Comparison of ENCODE assay signal across 9 mouse cellular contexts in the genomic region with DNA sequence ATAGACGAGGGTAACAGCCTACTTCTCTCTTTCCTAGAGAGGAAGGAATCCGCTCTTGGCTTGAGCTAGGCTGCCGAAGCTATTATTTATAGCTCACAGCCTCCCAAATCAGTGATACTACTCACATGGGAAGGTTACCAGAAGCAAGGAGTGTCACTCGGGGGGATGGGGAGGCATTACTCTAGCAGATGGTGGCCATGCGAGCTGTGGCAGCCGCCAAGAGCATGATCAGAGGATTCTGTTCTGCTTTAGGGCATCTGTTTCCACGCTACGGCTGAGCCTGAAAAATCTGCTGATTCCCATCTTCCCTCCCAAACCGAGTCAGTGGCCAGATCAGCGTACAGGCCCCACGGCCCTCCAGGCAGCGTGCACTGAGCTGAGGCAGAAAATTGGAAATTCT.
DNase-seq lines count a peak whose midpoint lies in the region; ATAC-seq and TF ChIP-seq lines count a peak whose summit lies in the region.
"Had no signal": no experiment of that assay in that cellular context is flagged by ENCODE, and none has a peak within 500 bp of the region (broad histone marks: within the 10 kb centered on the region; RNA-seq: fewer than 3 reads in every experiment).

No protein-coding gene starts in this region.

- H3K4me3 ChIP-seq in kidney, embryonic 14.5 days (ENCODE audit: low read length): no peak overlapping the region
- no peak overlapping the region for H3K4me3 ChIP-seq in kidney, adult 2 months (ENCODE audit: insufficient read depth, low read depth, low read length)
- H3K4me3 ChIP-seq in limb, embryonic 10.5 days: no peak overlapping the region

- H3K9me3 ChIP-seq in kidney, embryonic 14.5 days (ENCODE audit: control insufficient read depth, low read length): no peaks in the 10 kb centered on the region
- H3K9me3 ChIP-seq in limb, embryonic 10.5 days (replicated peaks): no peaks in the 10 kb centered on the region

- 27% methylated on average over 12 of the region's 12 CpGs for WGBS in kidney, embryonic 14.5 days
- 30% methylated on average over 12 of the region's 12 CpGs for WGBS in kidney, adult 2 months
- 41% methylated on average over 12 of the region's 12 CpGs for WGBS in limb, embryonic 10.5 days

- H3K36me3 ChIP-seq in kidney, embryonic 14.5 days (ENCODE audit: control insufficient read depth, insufficient read depth, low read length): no peaks in the 10 kb centered on the region
- H3K36me3 ChIP-seq in kidney, adult 2 months (ENCODE audit: control insufficient read depth, insufficient read depth, low read length): no peaks in the 10 kb centered on the region
- H3K36me3 ChIP-seq in limb, embryonic 10.5 days: no peaks in the 10 kb centered on the region

- ATAC-seq in kidney, embryonic 14.5 days (ENCODE audit: low FRiP score, low TSS enrichment): no peak

- no peaks in the 10 kb centered on the region for H3K4me1 ChIP-seq in kidney, embryonic 14.5 days (ENCODE audit: control insufficient read depth, insufficient read depth, low read length)
- no peaks in the 10 kb centered on the region for H3K4me1 ChIP-seq in kidney, adult 2 months (ENCODE audit: control insufficient read depth, insufficient read depth, low read length)
- peaks cover 6% of the 10 kb centered on the region for H3K4me1 ChIP-seq in limb, embryonic 10.5 days

- no peak for DNase-seq in kidney, adult 2 months
- DNase-seq in cerebellum, adult 11 months: peak; percentile 84
- DNase-seq in frontal cortex, postnatal 14 days (ENCODE audit: low spot score in 2 of 2): peak; percentile 55 to 75
- DNase-seq in heart, postnatal 4 days: peak; percentile 78
- DNase-seq in limb, embryonic 10.5 days (ENCODE audit: low spot score): peak; percentile 46
- peak; percentile 61 for DNase-seq in right cerebral cortex, postnatal 14 days
- no peak for DNase-seq in natural killer cell, adult 2 months (ENCODE audit: low spot score in 2 of 2)

- no peak overlapping the region for H3K9ac ChIP-seq in kidney, embryonic 14.5 days (ENCODE audit: low read depth, low read length)

- TF ChIP-seq CTCF in kidney, adult 2 months (conservative IDR thresholded peaks at IDR 0.05; ENCODE audit: insufficient read depth, insufficient read length, low read depth, low read length): no peak

- no peak for TF ChIP-seq POLR2A in kidney, adult 2 months (IDR thresholded peaks at IDR 0.05; ENCODE audit: low read depth, low read length)

- H3K27ac ChIP-seq in kidney, embryonic 14.5 days (ENCODE audit: low read depth, low read length): 0 out of 2 replicates have a peak overlapping the region, but pooled peaks have one; percentile 10
- H3K27ac ChIP-seq in kidney, adult 2 months (ENCODE audit: insufficient read depth, low read depth, low read length): no peak overlapping the region
- H3K27ac ChIP-seq in limb, embryonic 10.5 days: peak overlapping the region; percentile 46; the same call in 1 of the 2 replicates

- no peaks in the 10 kb centered on the region for H3K27me3 ChIP-seq in kidney, embryonic 14.5 days (ENCODE audit: control insufficient read depth, insufficient read depth, low read length)
- H3K27me3 ChIP-seq in kidney, adult 2 months (replicated peaks; ENCODE audit: control insufficient read depth, insufficient read depth, low read length): no peaks in the 10 kb centered on the region
- no peaks in the 10 kb centered on the region for H3K27me3 ChIP-seq in limb, embryonic 10.5 days (ENCODE audit: low read depth, poor library complexity, severe bottlenecking)
- H3K27me3 ChIP-seq: CH12.LX had no signal

- no peak overlapping the region for H3K4me2 ChIP-seq in kidney, embryonic 14.5 days (replicated peaks; ENCODE audit: low read depth, low read length)

Comparison
In these comparisons a context has a peak if more than half of its experiments do, and no peak if none do; other contexts are left out.
1. DNase-seq: peak in cerebellum, adult 11 months (single experiment), frontal cortex, postnatal 14 days (2 of 2), heart, postnatal 4 days (single experiment), limb, embryonic 10.5 days (single experiment) and right cerebral cortex, postnatal 14 days (single experiment); none in kidney, adult 2 months (single experiment) and natural killer cell, adult 2 months (0 of 2).